Mouse (Mus musculus): ENCODE measurements around the gene AI413582. TPM values are rescaled to one million over a fixed set of nuclear protein-coding genes. Genes with fewer than 3 reads are reported as not detected.

Gene AI413582
- polyA plus RNA-seq (2012; rRNA removed) = 89.4 and 120 TPM in 2 replicates

- H3K27me3 ChIP-seq (ENCODE audit: control insufficient read depth, insufficient read depth, low read length) = no peaks in the 10 kb centered on the region
- H3K4me1 ChIP-seq (replicated peaks; ENCODE audit: control insufficient read depth, insufficient read depth, low read length) = peaks cover 35% of the 10 kb centered on the region
- peak within 1 kb of the TSS; percentile 4; the same call in 1 of the 2 replicates for H3K27ac ChIP-seq (ENCODE audit: control insufficient read depth, insufficient read depth, low read length)
- under 1% methylated on average over 58 of the region's 58 CpGs for WGBS
- H3K4me3 ChIP-seq (ENCODE audit: control insufficient read depth, insufficient read depth, low read length) = peak within 1 kb of the TSS; percentile 58
- peaks cover 11% of the 10 kb centered on the region for H3K36me3 ChIP-seq (ENCODE audit: control insufficient read depth, insufficient read depth, low read length)
- TF ChIP-seq CTCF (IDR thresholded peaks at IDR 0.05; ENCODE audit: borderline replicate concordance, control insufficient read depth, extremely low read depth, insufficient read depth, low read length, poor library complexity) (peak; percentile 94; the same call in 1 of the 2 replicates), POLR2A (IDR thresholded peaks at IDR 0.05; ENCODE audit: control insufficient read depth, extremely low read depth, insufficient read depth, low read length, poor library complexity) (peak; percentile 71; the same call in 1 of the 2 replicates)
- peak; percentile 97 for DNase-seq
These were observed at the start of gene AI413582 for GRCm38 (mm10) chr17:27565163-27565941. Gene AI413582, minus strand, starts transcription at chr17:27565756.

GRCm38 (mm10) chr17:27613016-27613415, 47.5 kb upstream of the AI413582 start:
- Histone ChIP-seq H3K27me3 (ENCODE audit: control insufficient read depth, insufficient read depth, low read length) (no peaks in the 10 kb centered on the region), H3K4me3 (ENCODE audit: control insufficient read depth, insufficient read depth, low read length) (no peak overlapping the region), H3K4me1 (replicated peaks; ENCODE audit: control insufficient read depth, insufficient read depth, low read length) (peaks cover 15% of the 10 kb centered on the region), H3K27ac (ENCODE audit: control insufficient read depth, insufficient read depth, low read length) (no peak overlapping the region), H3K36me3 (ENCODE audit: control insufficient read depth, insufficient read depth, low read length) (no peaks in the 10 kb centered on the region)
- TF ChIP-seq POLR2A (IDR thresholded peaks at IDR 0.05; ENCODE audit: control insufficient read depth, extremely low read depth, insufficient read depth, low read length, poor library complexity) = no peak
- no peak for TF ChIP-seq CTCF (IDR thresholded peaks at IDR 0.05; ENCODE audit: borderline replicate concordance, control insufficient read depth, extremely low read depth, insufficient read depth, low read length, poor library complexity)
- WGBS = 93% methylated on average over 4 of the region's 4 CpGs
- no peak for DNase-seq

DNA sequence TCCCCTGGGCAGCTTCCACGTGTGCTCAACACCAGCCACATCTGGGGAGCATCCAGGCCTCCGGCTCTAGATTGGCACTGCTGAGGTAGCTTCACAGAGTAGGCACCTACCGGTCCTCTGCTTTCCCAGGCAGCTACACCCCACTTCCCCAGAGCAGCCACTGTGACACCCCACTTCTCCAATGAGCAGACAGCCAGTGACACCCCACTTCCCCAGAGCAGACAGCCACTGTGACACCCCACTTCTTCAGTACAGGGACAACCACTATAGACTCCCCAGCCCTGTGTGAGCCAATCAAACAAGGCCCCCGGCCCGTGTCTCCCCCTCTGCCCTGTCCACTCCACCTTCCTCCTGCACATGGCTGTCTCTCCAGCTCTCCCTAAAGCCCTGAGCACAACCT, 46.4 kb upstream of the AI413582 start:
- Histone ChIP-seq H3K36me3 (ENCODE audit: control insufficient read depth, insufficient read depth, low read length) (no peaks in the 10 kb centered on the region), H3K4me3 (ENCODE audit: control insufficient read depth, insufficient read depth, low read length) (no peak overlapping the region), H3K4me1 (replicated peaks; ENCODE audit: control insufficient read depth, insufficient read depth, low read length) (peaks cover 15% of the 10 kb centered on the region), H3K27me3 (ENCODE audit: control insufficient read depth, insufficient read depth, low read length) (no peaks in the 10 kb centered on the region), H3K27ac (ENCODE audit: control insufficient read depth, insufficient read depth, low read length) (no peak overlapping the region)
- 75% methylated on average over 5 of the region's 5 CpGs for WGBS
- TF ChIP-seq CTCF (IDR thresholded peaks at IDR 0.05; ENCODE audit: borderline replicate concordance, control insufficient read depth, extremely low read depth, insufficient read depth, low read length, poor library complexity) (no peak), POLR2A (IDR thresholded peaks at IDR 0.05; ENCODE audit: control insufficient read depth, extremely low read depth, insufficient read depth, low read length, poor library complexity) (no peak)
- no peak for DNase-seq

GRCm38 (mm10) chr17:27611519-27611884, 45.9 kb upstream of the AI413582 start:
- TF ChIP-seq CTCF (IDR thresholded peaks at IDR 0.05; ENCODE audit: borderline replicate concordance, control insufficient read depth, extremely low read depth, insufficient read depth, low read length, poor library complexity) = no peak
- no peak for TF ChIP-seq POLR2A (IDR thresholded peaks at IDR 0.05; ENCODE audit: control insufficient read depth, extremely low read depth, insufficient read depth, low read length, poor library complexity)
- peaks cover 15% of the 10 kb centered on the region for H3K4me1 ChIP-seq (replicated peaks; ENCODE audit: control insufficient read depth, insufficient read depth, low read length)
- no peak for DNase-seq
- H3K27ac ChIP-seq (ENCODE audit: control insufficient read depth, insufficient read depth, low read length) = no peak overlapping the region
- 51% methylated on average over 3 of the region's 3 CpGs for WGBS
- no peaks in the 10 kb centered on the region for H3K36me3 ChIP-seq (ENCODE audit: control insufficient read depth, insufficient read depth, low read length)
- H3K27me3 ChIP-seq (ENCODE audit: control insufficient read depth, insufficient read depth, low read length) = no peaks in the 10 kb centered on the region
- H3K4me3 ChIP-seq (ENCODE audit: control insufficient read depth, insufficient read depth, low read length) = no peak overlapping the region

GRCm38 (mm10) chr17:27610679-27611518, 45.3 kb upstream of the AI413582 start:
- 58% methylated on average over 10 of the region's 10 CpGs for WGBS
- DNase-seq = no peak
- peaks cover 15% of the 10 kb centered on the region for H3K4me1 ChIP-seq (replicated peaks; ENCODE audit: control insufficient read depth, insufficient read depth, low read length)
- no peak for TF ChIP-seq CTCF (IDR thresholded peaks at IDR 0.05; ENCODE audit: borderline replicate concordance, control insufficient read depth, extremely low read depth, insufficient read depth, low read length, poor library complexity)
- TF ChIP-seq POLR2A (IDR thresholded peaks at IDR 0.05; ENCODE audit: control insufficient read depth, extremely low read depth, insufficient read depth, low read length, poor library complexity) = no peak
- no peaks in the 10 kb centered on the region for H3K27me3 ChIP-seq (ENCODE audit: control insufficient read depth, insufficient read depth, low read length)
- H3K4me3 ChIP-seq (ENCODE audit: control insufficient read depth, insufficient read depth, low read length) = no peak overlapping the region
- H3K27ac ChIP-seq (ENCODE audit: control insufficient read depth, insufficient read depth, low read length) = no peak overlapping the region
- H3K36me3 ChIP-seq (ENCODE audit: control insufficient read depth, insufficient read depth, low read length) = no peaks in the 10 kb centered on the region

DNA sequence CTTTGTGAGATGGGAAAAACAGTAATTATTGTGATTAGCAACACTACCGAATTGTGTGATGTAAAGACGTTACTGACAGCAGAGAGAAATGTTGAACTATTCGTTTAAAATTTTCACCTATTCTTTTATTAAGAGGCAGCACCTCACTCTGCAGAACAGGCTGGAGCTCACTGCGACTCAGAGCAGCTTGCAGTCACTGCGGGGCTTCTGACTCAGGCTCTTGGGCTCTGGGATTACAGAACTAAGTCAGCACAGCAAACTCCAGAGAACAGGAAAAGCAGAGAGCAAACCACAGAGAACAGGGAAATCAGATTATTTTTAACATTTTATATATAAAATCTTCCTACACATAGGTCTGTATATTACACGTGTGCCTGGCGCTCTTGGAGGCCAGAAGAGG, 44.0 kb upstream of the AI413582 start:
- H3K27me3 ChIP-seq (ENCODE audit: control insufficient read depth, insufficient read depth, low read length) = no peaks in the 10 kb centered on the region
- WGBS = 93% methylated on average over 7 of the region's 7 CpGs
- DNase-seq = no peak
- peaks cover 15% of the 10 kb centered on the region for H3K4me1 ChIP-seq (replicated peaks; ENCODE audit: control insufficient read depth, insufficient read depth, low read length)
- TF ChIP-seq POLR2A (IDR thresholded peaks at IDR 0.05; ENCODE audit: control insufficient read depth, extremely low read depth, insufficient read depth, low read length, poor library complexity) (no peak), CTCF (IDR thresholded peaks at IDR 0.05; ENCODE audit: borderline replicate concordance, control insufficient read depth, extremely low read depth, insufficient read depth, low read length, poor library complexity) (no peak)
- no peak overlapping the region for H3K4me3 ChIP-seq (ENCODE audit: control insufficient read depth, insufficient read depth, low read length)
- no peak overlapping the region for H3K27ac ChIP-seq (ENCODE audit: control insufficient read depth, insufficient read depth, low read length)
- H3K36me3 ChIP-seq (ENCODE audit: control insufficient read depth, insufficient read depth, low read length) = no peaks in the 10 kb centered on the region
